Mouse (Mus musculus) cerebellum, adult 11-12 months (tissue): ENCODE measurements around the gene Cd320.
"Not testable (repeated sequence)": the region's sequence is repeated elsewhere in the genome, so short reads cannot be mapped to it uniquely, and the experiment has no call there.

Experiments
- DNase-seq: peaks from one replicate; pipeline ENCODE4 v3.0.0; 2022

The Cd320 gene

DNA sequence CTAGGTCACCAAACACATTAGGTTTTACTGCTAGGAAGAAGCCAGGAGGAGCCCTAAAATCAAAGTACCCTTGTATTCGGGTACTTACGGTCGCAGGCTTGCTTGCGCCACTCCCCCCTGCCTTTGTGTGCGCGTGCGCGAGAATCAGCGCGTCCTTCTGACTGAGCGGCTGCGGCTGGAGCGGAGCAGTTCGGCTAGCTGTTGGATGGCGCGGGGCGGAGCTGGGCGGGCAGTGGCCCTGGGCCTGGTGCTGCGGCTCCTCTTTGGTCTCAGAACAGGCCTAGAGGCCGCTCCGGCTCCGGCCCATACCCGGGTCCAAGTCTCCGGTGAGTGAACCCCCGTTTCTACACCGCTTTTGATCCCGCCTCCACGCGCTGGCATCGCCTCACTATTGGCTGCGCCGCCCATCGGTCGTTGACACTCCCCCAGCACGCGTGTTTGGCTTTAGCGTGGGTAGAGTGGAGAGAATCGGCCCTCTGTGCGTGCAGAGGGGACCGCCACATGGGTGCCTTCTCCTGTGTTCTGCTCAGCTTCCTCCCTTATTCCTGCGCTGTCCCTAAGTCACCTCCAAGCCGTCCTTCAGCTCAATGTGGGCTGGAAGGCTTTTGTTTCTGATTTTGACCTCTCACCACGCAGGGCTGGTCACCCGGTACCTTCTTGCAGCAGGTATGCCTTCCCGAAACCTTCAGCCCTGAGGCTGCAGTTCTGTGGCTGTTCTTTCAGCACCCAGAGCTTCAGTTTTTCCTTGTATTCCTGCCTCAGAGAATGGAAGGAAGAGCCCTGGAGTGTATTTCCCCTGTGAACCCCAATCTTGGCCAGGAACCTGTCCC lies at the start of gene Cd320:
Gene Cd320 (plus strand): TSS at position 126 of the 830 bp plus-strand sequence.
- DNase-seq, result peak; percentile 92

DNA sequence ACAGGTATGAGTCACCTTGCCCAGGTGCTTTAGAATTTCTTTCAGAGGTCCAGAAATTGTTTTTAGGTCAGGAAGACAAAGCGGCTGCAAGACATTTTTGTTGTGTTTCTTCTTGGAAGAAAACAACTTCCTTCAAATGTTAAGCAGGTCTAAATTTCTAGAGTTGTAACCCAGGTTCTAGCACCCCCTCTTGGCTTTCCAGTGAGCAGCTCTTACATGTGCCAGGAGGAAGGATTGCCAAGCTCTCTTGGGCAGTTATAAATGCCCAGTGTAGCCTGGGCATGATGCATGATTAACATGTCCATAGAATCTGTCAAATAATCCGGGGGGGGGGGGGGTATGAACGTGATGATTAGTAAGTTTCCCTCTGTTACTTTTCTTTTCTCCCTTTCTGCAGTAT lies 44.6 kb upstream of the Cd320 start:
- DNase-seq, result no peak

DNA sequence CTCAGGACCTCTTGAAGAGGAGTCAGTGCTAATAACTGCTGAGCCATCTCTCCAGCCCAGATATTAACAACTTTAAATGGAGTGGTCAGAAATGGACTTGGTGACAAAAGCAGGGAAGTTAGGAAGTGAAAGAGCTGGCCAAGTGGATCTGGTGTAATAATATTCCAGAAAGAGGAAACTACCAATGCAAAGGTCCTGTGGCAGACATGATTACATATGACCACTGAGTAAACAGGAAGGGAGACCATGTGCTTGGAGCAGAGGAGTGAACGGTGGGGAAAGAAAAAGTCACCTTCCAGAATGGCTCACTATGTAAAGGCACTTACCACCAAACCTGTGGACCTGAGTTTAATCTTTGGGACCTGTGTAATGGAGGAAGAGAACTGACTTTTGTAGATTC lies 43.6 kb upstream of the Cd320 start:
- no peak for DNase-seq

DNA sequence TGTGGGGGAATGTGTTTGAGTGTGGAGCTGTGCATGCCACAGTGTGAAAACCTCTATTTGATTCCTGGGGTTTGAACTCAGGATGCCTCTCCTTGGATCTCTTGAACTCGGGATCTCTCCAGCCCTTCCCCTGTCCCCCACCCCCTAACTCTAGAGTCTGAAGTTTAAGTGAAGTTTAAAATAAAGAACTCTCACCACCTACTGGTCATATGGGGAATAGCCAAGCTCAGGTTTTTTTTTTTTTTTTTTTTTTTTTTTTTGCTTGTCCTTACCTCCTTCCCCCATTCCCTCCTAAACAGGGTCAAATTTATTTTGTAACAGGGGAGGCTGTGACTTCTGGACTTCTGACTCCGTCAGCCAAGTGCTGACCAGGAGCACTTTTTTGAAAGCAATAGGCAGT lies 40.7 kb upstream of the Cd320 start:
- DNase-seq, result no peak

DNA sequence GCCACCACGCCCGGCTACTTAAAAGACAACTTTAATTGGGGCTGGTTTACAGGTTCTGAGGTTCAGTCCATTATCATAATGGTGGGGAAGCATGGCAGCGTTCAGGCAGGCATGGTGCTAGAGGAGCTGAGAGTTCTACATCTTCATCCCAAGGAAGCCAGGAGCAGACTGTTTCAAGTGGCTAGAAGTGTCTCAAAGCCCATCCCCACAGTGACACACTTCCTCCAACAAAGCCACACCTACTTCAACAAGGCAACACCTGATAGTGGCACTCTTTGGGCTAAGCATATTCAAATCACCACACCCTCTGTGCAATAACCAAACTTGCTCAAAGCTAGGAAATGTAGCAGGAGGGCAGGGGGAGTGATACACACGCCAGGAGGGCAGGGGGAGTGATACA lies 38.7 kb upstream of the Cd320 start:
- DNase-seq, result no peak

DNA sequence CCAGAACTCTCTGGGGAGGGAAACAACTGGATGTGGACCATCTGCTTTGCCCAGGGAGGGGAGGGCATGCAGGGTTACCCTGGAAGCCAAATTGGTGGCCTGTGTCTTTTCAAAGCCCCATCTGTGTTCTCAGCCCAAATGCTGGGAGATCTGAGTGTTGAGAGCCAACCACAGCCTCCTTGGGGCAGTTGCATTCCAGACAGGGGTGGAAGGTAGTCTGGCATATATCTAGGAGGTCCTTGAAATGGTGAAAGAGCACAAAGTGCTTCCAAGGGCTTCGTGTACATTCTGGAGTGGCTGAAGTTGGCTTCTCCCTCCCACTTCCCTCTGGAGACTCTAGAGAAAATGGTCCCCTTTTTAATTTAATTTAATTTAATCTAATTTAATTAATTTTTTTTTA lies 38.1 kb upstream of the Cd320 start:
- no peak for DNase-seq

DNA sequence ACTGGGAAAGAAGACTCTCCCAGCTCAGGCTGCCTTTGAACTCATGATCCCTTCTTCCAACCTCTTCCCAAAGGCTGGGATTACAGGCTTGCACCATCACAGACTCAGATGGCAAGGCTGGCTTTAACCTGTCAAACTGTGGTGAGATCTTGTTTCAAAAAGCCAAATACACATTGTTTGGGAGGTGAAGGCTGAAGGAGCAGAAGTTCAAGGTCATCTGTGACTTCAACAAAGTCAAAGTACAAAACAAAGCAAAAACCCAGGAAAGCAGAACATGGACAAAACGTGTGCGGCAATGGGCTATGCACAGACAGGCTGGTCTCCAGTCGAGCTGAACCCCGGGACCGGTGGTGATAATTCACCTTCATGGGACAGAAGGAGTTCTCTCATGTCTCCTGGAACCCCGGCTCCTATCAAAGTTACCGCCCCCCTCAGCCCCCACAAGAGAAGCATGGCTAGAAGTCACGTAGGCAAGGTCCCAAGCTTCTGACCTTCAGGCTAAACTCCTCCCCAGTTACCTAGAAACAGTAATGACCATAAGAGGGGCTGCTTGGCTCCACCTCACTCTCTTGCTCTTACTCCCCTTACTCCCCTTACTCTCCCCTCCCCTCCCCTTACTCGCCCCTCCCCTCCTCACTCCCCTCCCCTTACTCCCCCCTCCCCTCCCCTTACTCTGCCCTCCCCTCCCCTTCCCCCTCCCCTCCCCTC lies 35.6 kb upstream of the Cd320 start:
- no peak for DNase-seq

DNA sequence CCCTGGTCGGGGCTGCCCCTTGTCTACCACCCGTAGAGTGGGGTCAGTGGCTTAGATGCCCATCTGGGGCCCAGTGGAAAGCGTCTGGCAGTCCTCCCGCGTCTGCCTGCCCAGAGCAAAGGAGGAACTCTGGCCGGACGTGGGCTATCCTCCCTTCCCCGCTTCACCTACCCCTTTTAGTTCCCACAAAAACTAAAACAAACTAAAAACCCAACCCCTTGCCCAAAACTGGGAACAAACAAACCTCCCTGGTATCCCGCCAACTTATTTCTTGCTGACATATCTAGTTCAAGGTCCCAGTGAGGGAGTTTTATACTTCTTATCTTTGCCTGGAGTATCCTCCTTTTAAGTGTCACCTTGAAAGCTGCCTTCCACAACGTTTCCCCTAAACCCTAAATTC lies 34.7 kb upstream of the Cd320 start:
- no peak for DNase-seq

DNA sequence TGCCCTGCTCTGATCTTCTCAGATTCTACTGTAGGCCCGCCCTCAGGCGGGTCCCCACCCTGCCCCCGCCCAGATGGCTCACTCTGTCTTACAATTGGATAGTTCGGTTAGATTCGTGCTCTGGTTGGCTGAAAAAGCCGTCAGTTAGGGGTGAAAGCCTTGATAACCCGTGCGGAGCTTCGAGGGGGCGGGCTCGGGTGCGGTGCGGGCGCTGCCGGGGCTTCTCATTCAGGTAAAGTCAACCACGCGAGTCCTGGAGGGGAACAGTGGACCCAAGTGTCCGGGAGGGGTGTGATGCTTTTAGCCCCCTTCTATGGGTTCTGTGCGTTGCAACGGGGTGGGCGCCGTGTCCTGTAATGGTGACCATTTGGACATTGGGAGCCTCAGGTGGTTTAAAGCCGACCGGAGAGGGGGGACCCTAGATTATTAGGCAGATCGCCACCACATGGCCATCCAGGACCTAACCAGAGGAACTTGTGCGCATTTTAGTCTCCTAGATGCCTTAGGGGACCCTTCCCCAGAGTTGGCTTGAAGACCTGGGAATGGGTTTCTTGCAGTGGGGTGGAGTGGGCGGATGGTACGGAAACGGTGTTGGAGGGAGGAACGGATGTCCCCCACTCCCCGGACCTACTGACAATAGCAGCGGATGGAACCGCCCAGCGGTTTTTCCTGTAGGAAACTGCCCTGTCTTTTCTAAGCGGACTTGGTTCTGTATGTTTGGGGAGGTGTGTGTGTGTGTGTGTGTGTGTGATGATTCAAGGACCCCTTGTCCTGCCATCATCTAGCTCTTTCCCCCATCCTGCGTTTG lies 32.4 kb upstream of the Cd320 start, which contains the start of gene Kank3:
Gene Kank3 (plus strand): TSS at position 186 of the 808 bp plus-strand sequence.
- DNase-seq, result peak; percentile 74

DNA sequence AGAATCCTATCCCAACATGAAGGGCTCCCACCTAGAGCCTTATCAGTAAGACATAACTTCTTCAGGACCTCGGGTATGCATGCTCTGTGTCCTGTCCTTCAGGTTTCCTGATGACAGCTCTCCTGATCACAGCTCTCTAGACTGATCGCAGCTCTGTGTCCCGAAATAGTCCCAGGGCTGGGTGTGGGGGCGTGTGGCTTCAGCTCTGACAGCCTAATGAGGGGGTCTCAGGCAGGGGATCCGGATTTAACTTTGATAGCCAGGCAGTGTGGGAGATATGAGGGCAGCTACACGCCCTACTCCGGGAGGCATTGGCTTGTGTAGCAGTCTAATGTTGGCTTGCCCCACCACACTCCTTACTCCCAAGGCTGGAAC lies 31.8 kb upstream of the Cd320 start:
- DNase-seq, result no peak

DNA sequence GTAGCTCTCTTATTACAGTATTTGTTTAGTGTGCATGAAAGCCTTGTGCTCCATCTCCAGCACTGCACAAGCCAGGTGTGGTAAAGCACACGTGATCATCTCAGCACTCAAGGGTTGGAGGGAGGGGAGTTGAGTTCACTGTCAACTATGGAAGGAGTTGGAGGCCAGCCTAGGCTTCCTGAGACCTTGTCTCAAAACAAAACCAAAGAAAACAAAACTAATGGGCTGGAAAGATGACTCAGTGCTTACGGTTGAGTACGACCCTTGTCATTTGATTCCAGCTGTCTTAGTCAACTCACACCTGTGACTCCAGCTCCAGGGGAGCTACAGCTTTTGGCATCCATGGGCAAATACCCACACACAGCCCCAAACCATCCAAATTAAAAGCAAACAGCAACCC lies 30.4 kb upstream of the Cd320 start:
- no peak for DNase-seq

DNA sequence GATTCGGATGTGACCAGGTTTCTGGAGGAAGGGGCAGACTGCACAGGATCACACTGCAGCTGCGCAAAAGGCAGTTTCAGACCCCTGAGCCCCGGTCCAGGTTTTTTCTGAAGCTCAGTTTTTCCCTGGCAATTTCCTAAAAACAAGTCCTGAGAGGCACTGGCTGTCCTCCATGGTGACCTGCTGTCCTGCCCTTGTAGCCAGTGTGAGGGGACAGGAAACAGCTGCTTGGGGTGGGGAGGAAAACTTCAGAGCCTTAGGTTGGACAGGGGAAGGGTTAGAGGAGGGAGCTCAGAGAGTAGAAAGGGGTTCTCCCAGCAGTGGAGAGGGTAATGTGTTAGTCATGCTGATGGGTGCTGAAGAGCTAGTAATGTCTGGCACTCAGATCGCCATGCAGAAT lies 29.9 kb upstream of the Cd320 start:
- DNase-seq, result no peak

DNA sequence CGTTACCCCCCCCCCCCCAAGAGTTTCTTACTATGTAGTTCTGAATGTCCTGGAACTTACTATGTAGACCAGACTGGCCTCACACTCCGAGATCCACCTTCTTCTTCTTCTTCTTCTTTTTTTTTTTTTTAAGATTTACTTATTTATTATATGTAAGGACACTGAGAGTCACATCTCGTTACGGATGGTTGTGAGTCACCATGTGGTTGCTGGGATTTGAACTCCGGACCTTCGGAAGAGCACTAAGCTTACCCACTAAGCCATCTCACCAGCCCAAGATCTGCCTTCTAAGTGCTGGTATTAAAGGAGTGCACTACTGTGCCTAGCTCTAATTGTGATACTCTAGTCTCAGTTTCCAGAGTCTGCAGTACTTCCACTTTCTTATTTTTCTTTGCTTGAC lies 27.5 kb upstream of the Cd320 start:
- no peak for DNase-seq

DNA sequence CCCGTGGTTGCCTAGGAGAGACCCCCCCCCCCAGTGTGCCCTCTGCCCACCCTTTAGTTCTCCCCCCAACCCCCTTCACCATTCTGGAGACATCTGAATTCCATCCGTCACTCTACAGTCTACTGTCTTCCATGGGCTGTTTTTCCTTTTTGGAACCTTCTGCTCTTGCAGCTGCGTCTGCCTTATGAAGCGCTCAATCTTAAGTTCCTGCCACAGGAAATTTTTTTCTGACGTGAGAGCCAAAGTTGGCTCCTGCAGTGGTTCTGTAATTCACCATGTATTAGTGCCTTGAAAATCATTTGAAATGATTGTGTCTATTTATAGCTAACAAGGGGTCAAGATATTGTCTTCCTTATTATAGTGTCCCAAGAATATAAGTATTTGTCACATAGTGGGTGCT lies 26.3 kb upstream of the Cd320 start:
- DNase-seq, result peak; percentile 34

DNA sequence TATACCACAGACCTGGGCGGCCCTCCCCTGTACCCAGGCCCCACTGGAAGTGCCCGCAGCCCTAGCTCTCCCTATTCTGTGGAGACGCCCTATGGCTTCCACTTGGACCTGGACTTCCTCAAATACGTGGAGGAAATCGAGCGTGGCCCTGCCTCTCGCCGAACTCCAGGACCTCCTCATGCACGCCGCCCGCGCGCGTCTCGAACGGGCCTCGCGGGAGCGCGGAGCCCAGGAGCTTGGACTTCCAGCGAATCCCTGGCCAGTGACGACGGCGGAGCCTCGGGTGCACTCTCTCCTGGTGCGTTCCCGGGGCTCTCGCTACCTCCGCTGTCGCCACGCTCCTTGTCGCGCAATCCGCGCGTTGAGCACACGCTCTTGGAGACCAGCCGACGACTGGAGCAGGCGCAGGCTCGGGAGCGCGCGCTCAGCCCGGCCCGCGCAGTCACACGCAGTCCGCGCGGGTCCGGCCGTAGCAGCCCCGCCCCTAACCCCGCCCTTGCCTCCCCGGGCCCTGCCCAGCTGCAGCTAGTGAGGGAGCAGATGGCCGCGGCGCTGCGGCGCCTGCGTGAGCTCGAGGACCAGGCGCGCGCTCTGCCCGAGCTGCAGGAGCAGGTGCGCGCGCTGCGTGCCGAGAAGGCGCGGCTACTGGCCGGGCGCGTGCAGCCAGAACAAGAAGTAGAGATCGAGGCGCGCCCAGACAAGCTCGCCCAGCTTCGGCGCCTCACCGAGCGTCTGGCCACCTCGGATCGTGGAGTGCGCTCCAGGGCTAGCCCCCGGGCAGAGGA lies 25.5 kb upstream of the Cd320 start:
- peak; percentile 95 for DNase-seq

DNA sequence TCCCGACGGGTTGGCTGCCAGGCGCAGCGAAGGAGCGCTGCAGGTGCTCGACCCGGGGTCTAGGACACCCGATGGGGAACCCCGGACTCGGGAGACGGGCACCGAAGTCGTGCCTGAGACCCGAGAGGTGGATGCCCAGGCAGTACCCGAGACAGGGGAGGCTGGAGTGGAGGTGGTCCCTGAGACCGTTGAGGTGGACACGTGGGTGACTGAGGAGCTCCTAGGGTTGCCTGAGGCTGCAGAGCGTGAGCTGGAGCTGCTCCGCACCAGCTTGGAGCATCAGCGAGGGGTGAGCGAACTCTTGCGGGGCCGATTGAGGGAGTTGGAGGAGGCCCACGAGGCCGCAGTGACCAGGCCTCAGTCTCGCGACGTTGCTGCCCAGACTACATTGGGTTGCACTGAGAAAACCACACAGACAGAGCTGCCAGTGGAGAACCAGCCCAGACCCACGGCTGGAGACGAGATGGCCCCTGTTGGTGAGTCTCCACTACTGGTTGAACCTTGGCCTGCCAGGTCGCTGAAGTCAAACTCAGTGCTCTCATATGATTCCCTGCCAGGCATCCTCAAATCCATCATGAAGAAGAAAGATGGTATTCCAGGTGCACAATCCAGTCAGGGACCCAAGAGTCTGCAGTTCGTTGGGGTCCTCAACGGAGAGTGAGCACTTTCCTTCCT lies 24.8 kb upstream of the Cd320 start:
- DNase-seq, result no peak

DNA sequence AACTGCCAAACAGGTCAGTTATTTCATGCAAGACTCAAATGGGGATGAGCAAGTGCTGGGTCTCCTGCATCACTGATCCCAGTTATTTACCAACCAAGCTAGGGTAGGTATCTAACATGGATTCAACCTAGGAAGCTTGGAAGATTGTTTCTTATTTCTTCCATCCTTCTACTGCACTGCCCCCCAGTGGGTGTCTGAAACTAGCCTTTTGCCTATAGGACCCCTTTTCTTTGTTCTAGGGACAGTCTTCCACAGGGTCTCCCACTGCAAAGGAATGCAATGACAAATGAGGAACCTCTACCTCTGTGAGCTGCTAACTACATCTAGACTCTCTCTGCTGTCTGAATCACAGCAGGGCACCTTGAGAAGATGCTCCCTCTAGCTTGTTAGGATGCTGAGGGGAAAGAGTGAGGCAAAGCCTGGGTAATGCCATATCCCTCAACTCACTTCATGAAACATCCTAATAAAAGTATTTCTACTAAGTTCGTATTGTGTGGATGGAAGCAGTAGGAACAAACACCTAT lies 20.4 kb upstream of the Cd320 start:
- DNase-seq, result no peak

DNA sequence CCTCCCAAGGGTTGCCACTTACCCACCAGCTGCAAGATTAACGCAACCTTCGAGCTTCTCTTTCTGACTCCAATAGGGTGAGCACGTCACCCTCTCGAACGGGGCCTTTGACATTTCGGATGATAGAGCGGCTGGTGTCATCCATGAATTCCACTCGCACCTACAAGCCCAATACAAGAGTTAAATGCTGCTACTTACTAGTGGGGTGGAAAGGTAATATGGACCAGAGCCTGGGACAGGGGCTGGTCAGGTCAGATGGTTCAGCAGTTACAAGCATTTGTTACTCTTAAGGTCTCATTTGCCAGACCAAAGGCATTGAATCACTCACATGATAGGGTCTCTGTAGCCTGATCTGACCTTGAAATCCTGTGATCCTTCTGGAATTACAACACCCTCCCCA lies 19.7 kb upstream of the Cd320 start:
- DNase-seq, result not testable (repeated sequence)

DNA sequence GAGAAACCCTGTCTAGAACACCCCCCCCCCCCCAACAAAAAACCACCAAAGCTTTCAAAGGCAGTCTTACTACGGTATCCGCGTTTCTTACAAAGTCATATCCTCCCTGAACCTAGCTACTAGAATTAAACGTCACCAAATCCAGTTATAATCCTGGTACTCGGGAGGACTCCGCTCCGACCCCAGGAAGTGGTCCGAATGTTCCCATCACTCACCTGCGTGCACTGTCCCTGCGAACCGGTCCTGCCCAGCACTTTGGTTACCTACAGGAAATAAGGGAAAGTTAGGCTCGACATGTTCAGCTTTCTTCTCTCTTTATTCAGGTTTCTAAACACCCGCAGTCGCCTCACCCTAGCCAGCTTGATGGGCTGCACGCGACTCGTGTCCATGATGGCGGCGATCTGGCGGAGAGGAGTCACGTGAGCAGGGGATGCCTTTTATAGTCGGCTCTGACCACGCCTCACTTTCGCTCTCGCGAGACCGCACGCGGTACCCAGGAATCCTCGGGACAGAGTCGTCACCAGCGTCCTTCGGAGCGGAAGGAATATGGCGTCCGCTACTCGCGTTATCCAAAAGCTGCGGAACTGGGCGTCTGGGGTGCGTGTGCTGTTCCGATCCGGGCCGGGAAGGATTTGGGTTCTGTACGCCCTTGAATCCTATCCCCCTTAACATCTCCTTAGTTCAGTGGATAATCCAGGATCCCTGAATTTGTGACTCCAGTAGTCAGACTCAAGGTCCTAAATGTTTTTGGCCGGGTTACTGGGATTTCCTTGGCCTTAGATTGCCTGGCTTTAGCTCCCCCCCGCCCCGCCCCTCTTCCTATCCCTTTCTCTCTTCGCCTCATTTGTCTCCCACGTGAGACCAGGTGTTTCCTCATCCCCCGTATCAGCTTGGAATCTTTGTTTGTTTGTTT lies 18.6 kb upstream of the Cd320 start, which contains the start of the genes Rps28 and Ndufa7:
Gene Rps28 (minus strand): TSS at position 479 of the 913 bp plus-strand sequence.
Gene Ndufa7 (plus strand): TSS at position 489 of the 913 bp plus-strand sequence.
- DNase-seq, result peak; percentile 96

DNA sequence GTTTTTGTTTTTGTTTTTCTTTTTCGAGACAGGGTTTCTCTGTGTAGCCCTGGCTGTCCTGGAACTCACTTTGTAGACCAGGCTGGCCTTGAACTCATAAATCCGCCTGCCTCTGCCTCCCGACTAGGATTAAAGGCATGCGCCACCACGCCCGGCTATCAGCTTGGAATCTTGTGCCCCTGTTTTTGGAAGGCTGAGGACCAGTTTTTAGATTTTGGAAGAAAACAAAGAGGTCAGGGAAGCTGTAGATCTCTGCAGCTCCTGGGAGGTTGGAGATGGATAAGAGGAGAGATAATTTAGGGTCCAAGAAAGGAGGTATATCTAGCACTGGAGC lies 17.9 kb upstream of the Cd320 start:
- DNase-seq, result not testable (repeated sequence)

DNA sequence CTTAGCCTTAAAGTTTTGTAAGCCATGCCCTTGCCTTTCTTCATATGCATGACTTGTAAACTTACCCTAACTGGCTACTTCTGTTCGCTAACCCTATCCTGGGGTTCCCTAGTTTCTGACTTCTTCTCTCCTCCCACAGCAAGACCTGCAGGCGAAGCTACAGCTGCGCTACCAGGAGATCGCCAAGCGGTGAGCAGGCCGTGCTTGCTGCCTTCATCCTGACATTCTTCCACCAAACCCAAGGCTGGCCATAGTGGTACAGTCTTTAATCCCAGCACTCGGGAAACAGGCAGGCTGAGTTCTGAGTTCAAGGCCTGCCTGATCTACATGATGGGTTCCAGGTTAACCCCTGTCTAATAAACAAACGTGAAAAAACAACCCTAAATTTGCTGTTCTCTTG lies 17.4 kb upstream of the Cd320 start:
- DNase-seq, result no peak
